Mouse (Mus musculus): Measurements from ENCODE around the gene Fam13c. TPM values are rescaled to one million over a fixed set of nuclear protein-coding genes. Genes with fewer than 3 reads are reported as not detected.

Fam13c gene
- polyA plus RNA-seq, 1 experiment: 22.4 TPM

DNA sequence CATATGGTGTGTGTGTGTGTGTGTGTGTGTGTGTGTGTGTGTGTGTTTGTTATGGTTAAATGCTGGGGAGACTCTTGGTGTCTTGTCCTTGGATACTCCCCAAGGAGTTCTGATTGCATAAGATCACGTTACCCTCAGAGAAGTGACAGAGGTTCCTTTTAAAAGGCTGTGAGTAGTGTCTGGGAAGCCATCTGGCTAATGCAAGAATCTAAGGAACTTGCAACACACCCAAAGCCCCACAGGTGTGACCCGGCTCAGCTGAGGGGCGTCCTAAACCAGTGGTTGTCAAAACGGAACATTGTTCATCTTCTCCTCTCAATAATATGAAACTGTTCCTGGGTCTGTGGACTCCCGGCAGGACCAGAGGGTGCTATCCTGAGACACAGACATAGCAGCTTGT is 2.3 kb downstream of the Fam13c start:
- TF ChIP-seq CTCF (IDR thresholded peaks at IDR 0.05; ENCODE audit: low read depth, low read length): no peak
- TF ChIP-seq POLR2A (IDR thresholded peaks at IDR 0.05; ENCODE audit: insufficient read depth, low read length): no peak
- TF ChIP-seq EP300 (IDR thresholded peaks at IDR 0.05; ENCODE audit: insufficient read depth, low read depth, low read length): peak; percentile 90
- H3K4me1 ChIP-seq (ENCODE audit: control insufficient read depth, insufficient read depth, low read length): peaks cover 9% of the 10 kb centered on the region
- H3K4me3 ChIP-seq (ENCODE audit: low read depth, low read length): peak overlapping the region; percentile 7; the same call in 1 of the 2 replicates
- peak overlapping the region; percentile 21; the same call in 1 of the 2 replicates for H3K9ac ChIP-seq (ENCODE audit: low read depth, poor library complexity, severe bottlenecking)
- H3K27ac ChIP-seq (ENCODE audit: insufficient read depth, low read length): peak overlapping the region; percentile 63
- H3K36me3 ChIP-seq (ENCODE audit: control insufficient read depth, insufficient read depth, low read length, poor library complexity, severe bottlenecking): no peaks in the 10 kb centered on the region
- no peaks in the 10 kb centered on the region for H3K9me3 ChIP-seq (replicated peaks; ENCODE audit: control insufficient read depth, insufficient read depth, low read length, poor library complexity, severe bottlenecking)
- H3K27me3 ChIP-seq (ENCODE audit: control insufficient read depth, insufficient read depth, low read length, poor library complexity, severe bottlenecking): no peaks in the 10 kb centered on the region

DNA sequence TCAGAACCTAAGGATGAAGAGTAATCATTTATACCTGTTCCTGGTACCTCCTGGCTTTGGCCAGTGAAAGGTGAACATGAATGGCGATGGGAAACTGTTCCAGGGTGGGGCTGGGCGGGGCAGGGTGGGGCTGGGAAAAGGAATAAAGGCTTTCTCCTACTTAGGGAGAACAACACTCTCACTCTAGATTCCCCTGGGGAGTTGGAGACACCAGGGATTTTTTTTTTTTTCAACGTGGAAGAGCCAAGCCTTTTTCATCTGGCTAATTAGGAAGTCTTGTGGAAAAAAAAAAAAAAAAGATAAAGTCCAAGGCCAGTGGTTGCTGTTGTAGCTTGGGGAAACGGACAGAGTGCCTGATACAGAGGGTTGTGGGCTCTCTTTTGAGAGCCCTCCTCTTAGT is 7.5 kb downstream of the Fam13c start:
- H3K4me1 ChIP-seq (ENCODE audit: control insufficient read depth, insufficient read depth, low read length): peaks cover 7% of the 10 kb centered on the region
- H3K27ac ChIP-seq (ENCODE audit: insufficient read depth, low read length): no peak overlapping the region
- no peak overlapping the region for H3K9ac ChIP-seq (ENCODE audit: low read depth, poor library complexity, severe bottlenecking)
- TF ChIP-seq EP300 (IDR thresholded peaks at IDR 0.05; ENCODE audit: insufficient read depth, low read depth, low read length): no peak
- no peak for TF ChIP-seq CTCF (IDR thresholded peaks at IDR 0.05; ENCODE audit: low read depth, low read length)
- no peak for TF ChIP-seq POLR2A (IDR thresholded peaks at IDR 0.05; ENCODE audit: insufficient read depth, low read length)
- no peaks in the 10 kb centered on the region for H3K9me3 ChIP-seq (replicated peaks; ENCODE audit: control insufficient read depth, insufficient read depth, low read length, poor library complexity, severe bottlenecking)
- no peaks in the 10 kb centered on the region for H3K27me3 ChIP-seq (ENCODE audit: control insufficient read depth, insufficient read depth, low read length, poor library complexity, severe bottlenecking)
- H3K4me3 ChIP-seq (ENCODE audit: low read depth, low read length): no peak overlapping the region
- peaks cover 5% of the 10 kb centered on the region for H3K36me3 ChIP-seq (ENCODE audit: control insufficient read depth, insufficient read depth, low read length, poor library complexity, severe bottlenecking)

DNA sequence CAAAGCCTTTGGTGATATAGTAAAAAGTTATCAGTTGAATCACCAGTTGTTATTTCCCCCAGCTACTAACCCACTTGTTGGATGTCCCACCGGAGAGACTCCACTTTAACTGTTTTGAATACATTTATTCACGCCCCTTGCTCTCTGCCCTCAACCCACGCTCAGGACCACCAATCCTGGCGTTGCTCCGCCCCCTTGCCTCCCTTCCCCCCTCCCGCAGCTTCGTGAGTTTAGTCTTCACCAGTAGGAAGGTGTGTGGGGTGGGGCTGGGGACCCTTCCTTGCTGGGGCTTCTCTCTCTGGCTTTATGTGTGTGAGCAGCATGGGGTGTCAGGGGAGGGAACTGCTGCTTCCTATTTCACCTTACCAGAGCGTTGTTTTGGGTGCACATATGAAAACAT is 8.9 kb downstream of the Fam13c start:
- Histone ChIP-seq H3K9ac (ENCODE audit: low read depth, poor library complexity, severe bottlenecking) (no peak overlapping the region), H3K27ac (ENCODE audit: insufficient read depth, low read length) (no peak overlapping the region), H3K4me3 (ENCODE audit: low read depth, low read length) (no peak overlapping the region), H3K9me3 (replicated peaks; ENCODE audit: control insufficient read depth, insufficient read depth, low read length, poor library complexity, severe bottlenecking) (no peaks in the 10 kb centered on the region), H3K27me3 (ENCODE audit: control insufficient read depth, insufficient read depth, low read length, poor library complexity, severe bottlenecking) (no peaks in the 10 kb centered on the region), H3K36me3 (ENCODE audit: control insufficient read depth, insufficient read depth, low read length, poor library complexity, severe bottlenecking) (peaks cover 5% of the 10 kb centered on the region), H3K4me1 (ENCODE audit: control insufficient read depth, insufficient read depth, low read length) (peaks cover 2% of the 10 kb centered on the region)
- no peak for TF ChIP-seq POLR2A (IDR thresholded peaks at IDR 0.05; ENCODE audit: insufficient read depth, low read length)
- no peak for TF ChIP-seq EP300 (IDR thresholded peaks at IDR 0.05; ENCODE audit: insufficient read depth, low read depth, low read length)

DNA sequence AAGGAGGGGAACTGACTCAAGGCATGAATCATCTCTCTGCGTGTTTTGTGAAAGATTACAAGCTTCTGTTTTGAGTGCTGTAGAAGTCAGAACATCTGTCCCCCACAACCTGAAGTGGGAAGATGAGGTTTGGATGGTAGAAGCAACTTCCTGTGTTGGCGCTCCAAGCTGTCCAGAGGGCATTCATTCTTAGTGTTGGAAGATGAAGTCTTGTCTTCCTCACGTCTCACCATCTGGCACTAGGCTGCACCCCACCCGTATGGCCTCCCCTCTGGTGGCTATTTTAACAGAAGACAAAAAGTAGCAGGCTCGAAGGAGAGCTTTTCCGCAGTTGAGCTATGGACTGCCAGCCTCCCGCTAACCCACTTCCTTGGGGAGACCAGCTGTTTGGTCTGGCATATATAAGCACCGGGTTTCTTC is 15.6 kb downstream of the Fam13c start:
- peaks cover 6% of the 10 kb centered on the region for H3K36me3 ChIP-seq (ENCODE audit: control insufficient read depth, insufficient read depth, low read length, poor library complexity, severe bottlenecking)

GRCm38 (mm10) chr10:70458574-70459263 is 18.4 kb downstream of the Fam13c start:
- Histone ChIP-seq H3K27ac (ENCODE audit: insufficient read depth, low read length) (no peak overlapping the region), H3K4me3 (ENCODE audit: low read depth, low read length) (no peak overlapping the region), H3K4me1 (ENCODE audit: control insufficient read depth, insufficient read depth, low read length) (peaks cover 3% of the 10 kb centered on the region), H3K9me3 (replicated peaks; ENCODE audit: control insufficient read depth, insufficient read depth, low read length, poor library complexity, severe bottlenecking) (peaks cover 4% of the 10 kb centered on the region; the same call in 1 of the 2 replicates), H3K36me3 (ENCODE audit: control insufficient read depth, insufficient read depth, low read length, poor library complexity, severe bottlenecking) (peaks cover 6% of the 10 kb centered on the region; the same call in 1 of the 2 replicates), H3K9ac (ENCODE audit: low read depth, poor library complexity, severe bottlenecking) (no peak overlapping the region), H3K27me3 (ENCODE audit: control insufficient read depth, insufficient read depth, low read length, poor library complexity, severe bottlenecking) (no peaks in the 10 kb centered on the region)
- TF ChIP-seq POLR2A (IDR thresholded peaks at IDR 0.05; ENCODE audit: insufficient read depth, low read length) (no peak), EP300 (IDR thresholded peaks at IDR 0.05; ENCODE audit: insufficient read depth, low read depth, low read length) (no peak)

More for the DNA sequence above, 15.6 kb downstream of the Fam13c start:
- no peak overlapping the region for H3K9ac ChIP-seq (ENCODE audit: low read depth, poor library complexity, severe bottlenecking)
- H3K27me3 ChIP-seq (ENCODE audit: control insufficient read depth, insufficient read depth, low read length, poor library complexity, severe bottlenecking): no peaks in the 10 kb centered on the region
- peaks cover 4% of the 10 kb centered on the region; the same call in 1 of the 2 replicates for H3K9me3 ChIP-seq (replicated peaks; ENCODE audit: control insufficient read depth, insufficient read depth, low read length, poor library complexity, severe bottlenecking)
- H3K27ac ChIP-seq (ENCODE audit: insufficient read depth, low read length): no peak overlapping the region
- TF ChIP-seq POLR2A (IDR thresholded peaks at IDR 0.05; ENCODE audit: insufficient read depth, low read length) (no peak), CTCF (IDR thresholded peaks at IDR 0.05; ENCODE audit: low read depth, low read length) (no peak), EP300 (IDR thresholded peaks at IDR 0.05; ENCODE audit: insufficient read depth, low read depth, low read length) (no peak)
- H3K4me1 ChIP-seq (ENCODE audit: control insufficient read depth, insufficient read depth, low read length): peaks cover 3% of the 10 kb centered on the region
- no peak overlapping the region for H3K4me3 ChIP-seq (ENCODE audit: low read depth, low read length)

GRCm38 (mm10) chr10:70465638-70466037 is 25.4 kb downstream of the Fam13c start:
- H3K9me3 ChIP-seq (replicated peaks; ENCODE audit: control insufficient read depth, insufficient read depth, low read length, poor library complexity, severe bottlenecking): no peaks in the 10 kb centered on the region
- no peak overlapping the region for H3K27ac ChIP-seq (ENCODE audit: insufficient read depth, low read length)

More at GRCm38 (mm10) chr10:70465638-70466037, 25.4 kb downstream of the Fam13c start:
- Histone ChIP-seq H3K27me3 (ENCODE audit: control insufficient read depth, insufficient read depth, low read length, poor library complexity, severe bottlenecking) (no peaks in the 10 kb centered on the region), H3K9ac (ENCODE audit: low read depth, poor library complexity, severe bottlenecking) (no peak overlapping the region), H3K4me1 (ENCODE audit: control insufficient read depth, insufficient read depth, low read length) (no peaks in the 10 kb centered on the region), H3K4me3 (ENCODE audit: low read depth, low read length) (no peak overlapping the region), H3K36me3 (ENCODE audit: control insufficient read depth, insufficient read depth, low read length, poor library complexity, severe bottlenecking) (no peaks in the 10 kb centered on the region)
- TF ChIP-seq EP300 (IDR thresholded peaks at IDR 0.05; ENCODE audit: insufficient read depth, low read depth, low read length) (no peak), CTCF (IDR thresholded peaks at IDR 0.05; ENCODE audit: low read depth, low read length) (no peak), POLR2A (IDR thresholded peaks at IDR 0.05; ENCODE audit: insufficient read depth, low read length) (no peak)

Data from ES-Bruce4 (cell line).